Mouse (Mus musculus): ENCODE measurements around the gene Ubash3a. TPM values are rescaled to one million over a fixed set of nuclear protein-coding genes. Genes with fewer than 3 reads are reported as not detected.

Gene Ubash3a
- polyA plus RNA-seq, 1 experiment from 2014 or later, result 0.34 TPM

DNA sequence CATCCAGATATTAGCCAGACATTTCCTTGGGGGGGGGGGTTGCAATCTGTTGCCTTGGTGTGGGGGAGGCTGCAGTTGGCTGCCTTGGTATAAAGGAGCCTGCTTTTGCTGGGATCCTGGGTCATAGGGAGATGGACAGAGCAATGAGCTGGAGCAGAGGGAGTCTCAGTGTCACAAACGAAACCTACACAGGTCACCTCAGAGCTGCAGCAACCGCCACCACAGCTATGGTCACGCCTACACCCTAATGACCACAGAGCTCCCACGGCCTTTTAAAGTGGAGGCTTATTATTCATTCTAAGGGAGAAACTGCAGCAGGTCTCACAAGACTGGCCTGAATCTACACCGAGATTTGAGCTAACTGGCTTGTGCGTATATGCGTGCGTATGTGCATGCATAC is 15.8 kb upstream of the Ubash3a start:
- H3K36me3 ChIP-seq (replicated peaks), result no peaks in the 10 kb centered on the region
- no peak overlapping the region for H3K27ac ChIP-seq (replicated peaks)
- H3K9me3 ChIP-seq, result 0 out of 2 replicates have a peak, but pooled peaks cover under 1% of the 10 kb centered on the region
- peaks cover 22% of the 10 kb centered on the region for H3K4me1 ChIP-seq
- 77% methylated on average over 8 of the region's 8 CpGs for WGBS
- no peak for DNase-seq (ENCODE audit: low spot score)
- no peak overlapping the region for H3K4me3 ChIP-seq
- H3K27me3 ChIP-seq (replicated peaks; ENCODE audit: low read depth, poor library complexity, severe bottlenecking), result no peaks in the 10 kb centered on the region

DNA sequence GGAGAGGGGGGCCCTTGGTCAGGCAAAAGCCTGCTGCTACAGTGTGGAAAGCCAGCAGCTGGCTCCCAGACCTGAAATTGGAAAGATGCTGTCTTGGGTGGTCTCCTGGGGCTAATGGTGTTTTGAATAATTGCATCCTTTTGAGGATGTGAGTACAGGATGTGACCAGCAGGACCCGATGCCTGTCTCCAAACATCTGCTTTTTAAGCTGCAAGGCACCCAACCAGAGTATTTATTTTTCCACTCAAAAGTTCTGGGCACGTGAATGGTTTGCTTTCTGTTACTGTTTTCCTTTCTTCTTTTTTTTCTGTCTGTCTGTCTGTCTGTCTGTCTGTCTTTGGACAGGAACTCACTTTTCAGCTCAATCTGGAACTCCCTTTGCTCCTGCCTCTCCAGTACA is 15.0 kb upstream of the Ubash3a start:
- H3K4me3 ChIP-seq, result no peak overlapping the region
- no peak for DNase-seq (ENCODE audit: low spot score)
- peaks cover 18% of the 10 kb centered on the region for H3K4me1 ChIP-seq
- WGBS, result 44% methylated on average over 2 of the region's 2 CpGs
- H3K9me3 ChIP-seq, result no peaks in the 10 kb centered on the region
- no peaks in the 10 kb centered on the region for H3K27me3 ChIP-seq (replicated peaks; ENCODE audit: low read depth, poor library complexity, severe bottlenecking)
- H3K36me3 ChIP-seq (replicated peaks), result no peaks in the 10 kb centered on the region
- no peak overlapping the region for H3K27ac ChIP-seq (replicated peaks)

DNA sequence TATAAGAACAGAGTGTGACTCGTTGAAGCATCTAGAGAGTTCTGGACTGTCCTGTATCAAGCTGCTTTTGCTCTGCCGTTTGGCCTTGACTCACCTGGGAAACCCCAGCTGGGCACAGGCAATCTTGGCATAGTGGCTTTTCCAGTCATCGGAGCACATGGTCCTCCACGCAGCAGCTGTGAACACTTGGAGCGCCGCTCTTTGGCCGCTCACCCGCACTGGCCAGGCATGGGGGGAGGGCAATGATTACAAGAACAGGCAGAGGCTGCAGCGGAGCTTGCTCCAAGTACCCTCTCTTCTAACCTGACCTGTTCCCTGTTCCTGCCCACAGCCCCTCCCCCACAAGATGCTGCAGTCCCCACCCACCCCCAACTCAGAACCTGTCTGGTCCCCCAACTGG is 14.3 kb upstream of the Ubash3a start:
- no peak for DNase-seq (ENCODE audit: low spot score)
- H3K27me3 ChIP-seq (replicated peaks; ENCODE audit: low read depth, poor library complexity, severe bottlenecking), result no peaks in the 10 kb centered on the region
- H3K36me3 ChIP-seq (replicated peaks), result no peaks in the 10 kb centered on the region
- 76% methylated on average over 9 of the region's 9 CpGs for WGBS
- no peak overlapping the region for H3K27ac ChIP-seq (replicated peaks)
- no peak overlapping the region for H3K4me3 ChIP-seq
- peaks cover 18% of the 10 kb centered on the region for H3K4me1 ChIP-seq
- H3K9me3 ChIP-seq, result no peaks in the 10 kb centered on the region

GRCm38 (mm10) chr17:31195207-31195606 is 12.5 kb upstream of the Ubash3a start:
- Histone ChIP-seq H3K27ac (replicated peaks) (no peak overlapping the region; the same call in 1 of the 2 replicates), H3K36me3 (replicated peaks) (no peaks in the 10 kb centered on the region), H3K27me3 (replicated peaks; ENCODE audit: low read depth, poor library complexity, severe bottlenecking) (no peaks in the 10 kb centered on the region), H3K4me3 (no peak overlapping the region), H3K9me3 (no peaks in the 10 kb centered on the region), H3K4me1 (peaks cover 21% of the 10 kb centered on the region)
- 87% methylated on average over 6 of the region's 6 CpGs for WGBS
- no peak for DNase-seq (ENCODE audit: low spot score)

DNA sequence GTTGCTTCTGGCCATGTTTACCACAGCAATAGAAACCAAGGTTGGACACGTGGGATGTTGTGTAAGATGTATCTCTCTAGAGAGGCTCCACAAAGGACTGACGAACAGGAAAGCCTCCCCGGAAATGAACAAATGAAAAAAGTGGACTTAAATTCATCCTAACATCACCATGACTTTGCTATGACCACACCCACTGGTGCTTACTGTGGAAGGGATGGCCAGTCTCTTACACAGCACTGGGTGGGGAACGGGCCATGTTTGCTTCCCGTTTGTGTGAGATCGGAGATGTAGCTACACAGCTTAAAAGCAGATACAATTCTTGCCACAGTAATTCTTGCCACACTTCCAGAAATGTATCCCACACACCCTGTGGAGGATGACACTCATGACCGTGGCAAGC is 11.4 kb upstream of the Ubash3a start:
- peaks cover 19% of the 10 kb centered on the region for H3K4me1 ChIP-seq
- H3K27me3 ChIP-seq (replicated peaks; ENCODE audit: low read depth, poor library complexity, severe bottlenecking), result no peaks in the 10 kb centered on the region
- 91% methylated on average over 7 of the region's 7 CpGs for WGBS
- H3K27ac ChIP-seq (replicated peaks), result no peak overlapping the region
- H3K4me3 ChIP-seq, result no peak overlapping the region
- no peak for DNase-seq (ENCODE audit: low spot score)
- H3K36me3 ChIP-seq (replicated peaks), result no peaks in the 10 kb centered on the region
- H3K9me3 ChIP-seq, result no peaks in the 10 kb centered on the region

DNA sequence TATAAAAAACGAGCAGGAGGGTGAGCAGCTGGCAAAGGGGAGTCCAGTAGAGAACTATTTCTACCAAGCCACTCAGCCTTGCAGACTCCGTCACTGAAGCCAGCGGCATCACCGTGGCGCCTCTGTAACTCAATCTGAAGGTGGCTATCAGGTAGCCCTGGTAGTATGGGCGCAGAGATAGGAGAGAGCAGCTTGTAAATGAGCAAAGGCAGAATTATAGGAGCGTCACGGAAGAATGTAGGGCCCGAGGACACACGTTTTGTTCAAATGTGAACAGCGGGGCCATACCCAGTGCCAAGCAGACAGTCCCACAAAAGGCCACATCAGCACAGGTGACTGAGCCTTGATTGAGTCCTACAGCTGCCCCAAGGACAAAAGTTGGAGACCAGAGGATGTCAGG is 8.8 kb upstream of the Ubash3a start, which contains the start of gene Tmprss3:
Gene Tmprss3 (minus strand): TSS at position 101 of the 400 bp plus-strand sequence.
- Histone ChIP-seq H3K36me3 (replicated peaks) (no peaks in the 10 kb centered on the region), H3K27me3 (replicated peaks; ENCODE audit: low read depth, poor library complexity, severe bottlenecking) (no peaks in the 10 kb centered on the region), H3K27ac (replicated peaks) (no peak within 1 kb of the TSS), H3K4me3 (no peak within 1 kb of the TSS), H3K9me3 (no peaks in the 10 kb centered on the region), H3K4me1 (0 out of 2 replicates have a peak, but pooled peaks cover 3% of the 10 kb centered on the region)
- no peak for DNase-seq (ENCODE audit: low spot score)
- 85% methylated on average over 11 of the region's 11 CpGs for WGBS

GRCm38 (mm10) chr17:31208654-31209053 is 981 bp downstream of the Ubash3a start:
- no peak overlapping the region; the same call in 1 of the 2 replicates for H3K27ac ChIP-seq (replicated peaks)
- WGBS, result 88% methylated on average over 8 of the region's 8 CpGs
- no peaks in the 10 kb centered on the region for H3K36me3 ChIP-seq (replicated peaks)
- H3K9me3 ChIP-seq, result no peaks in the 10 kb centered on the region
- H3K4me3 ChIP-seq, result no peak overlapping the region
- H3K4me1 ChIP-seq, result no peaks in the 10 kb centered on the region
- no peak for DNase-seq (ENCODE audit: low spot score)
- no peaks in the 10 kb centered on the region for H3K27me3 ChIP-seq (replicated peaks; ENCODE audit: low read depth, poor library complexity, severe bottlenecking)

GRCm38 (mm10) chr17:31209376-31209930 is 1.8 kb downstream of the Ubash3a start:
- no peaks in the 10 kb centered on the region for H3K36me3 ChIP-seq (replicated peaks)
- no peaks in the 10 kb centered on the region for H3K9me3 ChIP-seq
- H3K27ac ChIP-seq (replicated peaks), result no peak overlapping the region
- H3K27me3 ChIP-seq (replicated peaks; ENCODE audit: low read depth, poor library complexity, severe bottlenecking), result no peaks in the 10 kb centered on the region
- H3K4me3 ChIP-seq, result no peak overlapping the region
- H3K4me1 ChIP-seq, result no peaks in the 10 kb centered on the region
- 91% methylated on average over 11 of the region's 11 CpGs for WGBS
- DNase-seq (ENCODE audit: low spot score), result no peak

GRCm38 (mm10) chr17:31210299-31210698 is 2.6 kb downstream of the Ubash3a start:
- DNase-seq (ENCODE audit: low spot score), result no peak
- 90% methylated on average over 7 of the region's 7 CpGs for WGBS
- Histone ChIP-seq H3K27ac (replicated peaks) (no peak overlapping the region), H3K27me3 (replicated peaks; ENCODE audit: low read depth, poor library complexity, severe bottlenecking) (no peaks in the 10 kb centered on the region), H3K4me1 (no peaks in the 10 kb centered on the region), H3K9me3 (no peaks in the 10 kb centered on the region), H3K4me3 (no peak overlapping the region), H3K36me3 (replicated peaks) (no peaks in the 10 kb centered on the region)

DNA sequence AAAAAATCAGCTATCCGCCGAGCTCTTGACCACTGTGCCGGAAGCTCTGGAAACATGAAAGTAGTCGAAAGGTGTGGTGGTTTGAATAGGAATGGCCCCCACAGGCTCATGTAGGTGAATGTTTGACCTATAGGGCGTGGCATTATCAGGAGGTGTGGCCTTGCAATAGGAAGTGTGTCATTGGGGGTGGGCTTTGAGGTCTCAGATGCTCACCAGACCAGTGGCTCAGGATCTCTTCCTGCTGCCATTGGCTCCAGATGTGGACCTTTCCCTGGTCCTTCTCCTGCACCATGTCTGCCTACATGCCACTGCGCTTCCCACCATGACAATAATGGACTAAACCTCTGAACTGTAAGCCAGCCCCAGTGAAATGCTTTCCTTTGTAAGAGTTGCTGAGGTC is 4.2 kb downstream of the Ubash3a start:
- DNase-seq (ENCODE audit: low spot score), result no peak
- no peaks in the 10 kb centered on the region for H3K27me3 ChIP-seq (replicated peaks; ENCODE audit: low read depth, poor library complexity, severe bottlenecking)
- WGBS, result 88% methylated on average over 6 of the region's 6 CpGs
- H3K9me3 ChIP-seq, result no peaks in the 10 kb centered on the region
- H3K36me3 ChIP-seq (replicated peaks), result no peaks in the 10 kb centered on the region
- H3K4me1 ChIP-seq, result peaks cover 10% of the 10 kb centered on the region
- no peak overlapping the region for H3K4me3 ChIP-seq
- no peak overlapping the region for H3K27ac ChIP-seq (replicated peaks)

DNA sequence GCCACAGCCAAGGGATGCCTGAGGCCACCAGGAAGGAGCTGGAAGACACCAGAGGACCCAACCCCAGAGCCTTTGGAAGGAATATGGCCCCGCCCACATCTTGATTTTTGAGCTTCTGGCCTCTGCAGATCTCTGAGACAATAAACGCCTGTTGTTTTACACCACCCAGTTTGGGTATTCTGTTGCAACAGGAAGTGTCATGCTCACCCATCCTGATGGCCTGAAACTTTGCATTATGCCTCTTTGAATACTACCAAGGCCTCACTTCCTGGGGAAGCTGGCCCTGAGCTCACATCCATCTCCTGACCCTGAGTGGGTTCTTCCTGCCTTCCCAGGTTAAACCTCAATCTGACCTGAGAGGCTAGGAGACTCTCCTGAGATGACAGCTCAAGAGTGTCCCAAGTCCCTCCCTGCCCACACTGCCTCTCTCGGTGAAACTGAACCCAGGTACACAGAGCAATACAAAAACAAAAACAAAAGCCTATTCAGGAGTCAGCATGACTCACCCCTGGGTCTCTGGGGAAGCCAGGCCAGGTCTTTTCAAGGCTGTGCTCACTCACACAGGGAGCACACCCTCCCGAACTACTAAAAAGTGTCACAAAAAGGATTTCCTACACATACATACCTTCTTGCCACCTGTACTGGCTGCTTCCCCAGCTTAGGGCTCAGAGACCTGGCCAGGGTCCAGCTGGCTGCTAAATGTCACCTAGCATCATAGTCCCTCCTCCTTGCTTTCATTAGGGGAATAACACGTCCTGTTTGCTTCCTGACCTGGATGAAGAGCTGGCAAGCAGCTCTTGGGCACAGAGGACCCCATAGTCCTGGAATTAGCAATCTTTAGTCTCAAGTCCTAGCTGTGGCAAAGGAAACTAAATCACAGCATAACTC is 8.6 kb downstream of the Ubash3a start:
- DNase-seq (ENCODE audit: low spot score), result no peak
- H3K27ac ChIP-seq (replicated peaks), result no peak overlapping the region
- H3K4me3 ChIP-seq, result no peak overlapping the region
- 42% methylated on average over 5 of the region's 5 CpGs for WGBS
- no peaks in the 10 kb centered on the region for H3K36me3 ChIP-seq (replicated peaks)
- H3K4me1 ChIP-seq, result peaks cover 10% of the 10 kb centered on the region
- H3K9me3 ChIP-seq, result no peaks in the 10 kb centered on the region
- H3K27me3 ChIP-seq (replicated peaks; ENCODE audit: low read depth, poor library complexity, severe bottlenecking), result no peaks in the 10 kb centered on the region

DNA sequence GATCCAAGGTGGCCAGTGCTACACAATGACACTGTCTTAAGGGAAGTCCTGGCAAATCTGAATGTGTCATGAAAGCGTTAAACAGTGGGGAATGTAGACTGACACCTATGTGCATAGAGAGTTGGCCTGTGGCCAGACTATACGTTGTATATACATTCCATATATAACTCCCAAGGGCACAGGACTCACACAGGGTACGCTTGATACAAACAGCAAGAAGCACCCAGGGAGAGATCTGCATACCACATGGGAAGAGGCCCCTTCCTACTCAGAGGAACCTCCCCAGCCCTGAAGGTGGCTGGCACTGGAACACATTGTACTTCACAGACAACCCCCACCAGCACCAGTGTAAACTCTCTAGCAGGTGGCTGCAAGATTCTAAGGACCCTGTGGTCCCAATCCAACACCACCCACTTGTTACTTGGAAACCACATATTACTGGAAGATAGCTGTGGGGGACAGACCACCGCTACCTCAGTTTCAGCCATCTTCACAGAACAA is 15.2 kb downstream of the Ubash3a start:
- H3K27ac ChIP-seq (replicated peaks), result no peak overlapping the region
- no peaks in the 10 kb centered on the region for H3K36me3 ChIP-seq (replicated peaks)
- no peak overlapping the region for H3K4me3 ChIP-seq
- H3K27me3 ChIP-seq (replicated peaks; ENCODE audit: low read depth, poor library complexity, severe bottlenecking), result no peaks in the 10 kb centered on the region
- peaks cover 24% of the 10 kb centered on the region for H3K4me1 ChIP-seq
- 74% methylated on average over 4 of the region's 4 CpGs for WGBS
- DNase-seq (ENCODE audit: low spot score), result no peak
- no peaks in the 10 kb centered on the region for H3K9me3 ChIP-seq

GRCm38 (mm10) chr17:31223835-31224234 is 16.2 kb downstream of the Ubash3a start:
- no peaks in the 10 kb centered on the region for H3K9me3 ChIP-seq
- WGBS, result 44% methylated on average over 7 of the region's 7 CpGs

More at GRCm38 (mm10) chr17:31223835-31224234, 16.2 kb downstream of the Ubash3a start:
- H3K27ac ChIP-seq (replicated peaks), result no peak overlapping the region
- H3K36me3 ChIP-seq (replicated peaks), result no peaks in the 10 kb centered on the region
- peaks cover 24% of the 10 kb centered on the region for H3K4me1 ChIP-seq
- H3K4me3 ChIP-seq, result no peak overlapping the region
- no peak for DNase-seq (ENCODE audit: low spot score)
- H3K27me3 ChIP-seq (replicated peaks; ENCODE audit: low read depth, poor library complexity, severe bottlenecking), result no peaks in the 10 kb centered on the region

Data from embryonic facial prominence, embryonic 10.5 days (tissue).